Mouse (Mus musculus): ENCODE data around the gene Gm5089.
A peak's percentile ranks its signal among the peaks of the same experiment; 100 is the strongest.

GRCm38 (mm10) chr14:122482081-122483023 is 31.4 kb upstream of the Gm5089 start:
- TF ChIP-seq POLR2A (IDR thresholded peaks at IDR 0.05; ENCODE audit: borderline replicate concordance, insufficient read depth, low read length) (0 out of 2 replicates have a peak, but pooled peaks have one; percentile 19), CTCF (IDR thresholded peaks at IDR 0.05; ENCODE audit: borderline replicate concordance, insufficient read depth, low read depth, low read length) (no peak)

All from cerebellum, adult 2 months (tissue).